Mouse (Mus musculus) lung, adult 2 months (tissue): ENCODE measurements around the gene Cav2.

Experiments used
- CTCF ChIP-seq: fragments of 200-500 bp; IDR thresholded peaks from 2 replicates; pipeline ENCODE4 v1.5.1; 2011; ENCODE audit warnings: mild to moderate bottlenecking, low read length, control low read depth; ENCODE audit not compliant: insufficient read depth
- POLR2A ChIP-seq: fragments of 200-500 bp; IDR thresholded peaks from 2 replicates; pipeline ENCODE4 v1.6.1; 2011; ENCODE audit warnings: low read depth, mild to moderate bottlenecking, control low read depth, low read length, borderline replicate concordance; ENCODE audit errors: extremely low read depth

DNA sequence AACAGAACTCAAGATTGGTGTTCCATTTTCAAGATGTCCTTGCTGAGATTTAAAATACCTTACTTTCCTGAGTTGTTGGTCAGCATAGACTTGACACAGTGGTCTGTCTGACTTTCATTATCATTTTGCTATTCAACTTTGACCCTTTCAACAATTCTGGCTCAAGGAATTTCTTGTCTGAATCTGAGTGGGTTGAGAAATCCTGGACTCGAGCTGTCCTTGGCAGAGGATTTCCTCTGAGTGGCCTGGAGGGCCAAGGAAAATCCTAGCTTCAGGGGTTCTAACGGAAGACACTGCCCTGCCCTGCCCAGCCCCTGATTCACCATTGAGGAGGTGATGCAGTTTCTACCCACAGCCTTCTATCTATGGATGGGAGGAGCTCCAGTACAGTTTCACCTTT lies 27.7 kb downstream of the Cav2 start:
- TF ChIP-seq CTCF: no peak
- TF ChIP-seq POLR2A: no peak
